Mouse (Mus musculus) gastrocnemius, adult 18-20 months (tissue): ENCODE measurements around the gene Hhip. TPM values are rescaled to one million over a fixed set of nuclear protein-coding genes. Genes with fewer than 3 reads are reported as not detected.

Experiments used
- DNase-seq: peaks from one replicate; pipeline ENCODE4 v3.0.0; 2021; ENCODE audit warnings: low spot score
- long read RNA-seq, 2 experiments: library from polyadenylated mRNA; stranded (forward); transcript quantifications; one replicate each; pipeline ENCODE4 v2.0.0; 2021
- total RNA-seq, 2 experiments: library from RNA; stranded (reverse); gene quantifications; 2 replicates each; pipeline ENCODE4 v1.2.3; 2021

The Hhip gene
- total RNA-seq: under 1 TPM; 0.30 to 0.47 TPM
- long read RNA-seq, experiment 1: 0 reads
- long read RNA-seq, experiment 2: 0 reads

DNA sequence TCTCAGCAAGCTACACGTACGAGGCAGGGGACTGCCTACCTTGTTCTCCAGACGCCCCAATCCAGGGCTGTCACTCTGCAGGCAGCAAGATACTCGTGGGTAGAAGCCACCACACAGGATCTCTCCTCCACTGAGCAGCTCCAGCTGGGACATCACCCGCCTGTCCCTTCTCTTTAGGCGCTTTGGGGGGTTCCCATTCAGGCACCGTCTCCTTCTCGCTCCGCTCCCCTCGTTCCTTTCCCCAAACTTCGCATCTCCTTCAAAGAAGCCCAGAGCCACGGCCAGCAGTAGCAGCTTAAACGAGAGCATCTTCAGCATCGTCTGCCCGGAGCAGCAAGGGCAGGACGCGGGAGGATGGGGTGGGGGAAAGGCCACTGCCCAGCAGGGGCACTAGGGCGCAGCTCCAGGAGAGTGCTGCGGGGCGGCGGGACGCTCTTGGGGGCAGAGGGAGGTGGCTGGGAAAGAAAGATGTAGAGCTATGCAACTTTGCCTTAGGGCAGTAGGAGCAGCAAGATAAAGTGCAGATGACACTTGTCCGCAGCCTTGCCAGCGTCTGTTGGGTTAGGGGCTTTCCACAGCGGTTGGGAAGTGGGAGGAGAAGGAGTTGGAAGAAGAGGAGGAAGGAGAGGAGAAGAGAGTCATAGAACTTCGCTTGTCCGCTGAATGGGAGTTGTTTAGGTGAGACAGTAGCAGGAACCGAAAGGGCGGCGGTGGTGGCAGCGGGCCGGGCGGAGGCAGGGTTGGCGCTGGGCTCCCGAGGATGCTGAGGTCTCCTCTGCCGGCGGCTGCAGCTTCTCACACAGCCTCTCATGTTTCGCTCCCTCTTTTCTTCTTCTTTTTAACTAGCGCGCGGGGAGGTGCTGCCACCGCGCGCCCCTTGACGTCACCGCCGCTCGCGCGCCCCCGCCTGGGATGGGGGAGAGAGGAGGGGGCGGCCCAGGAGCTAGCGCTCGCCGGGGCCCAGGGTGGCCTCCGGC is at the start of gene Hhip:
TSS of gene Hhip (minus strand) at position 809 of the 977 bp plus-strand sequence.
- DNase-seq: no peak

GRCm38 (mm10) chr8:80087021-80087420 is 29.2 kb upstream of the Hhip start:
- DNase-seq: no peak

- DNase-seq: no peak
These were observed 387 bp upstream of the Hhip start for GRCm38 (mm10) chr8:80058193-80058592.

- no peak for DNase-seq
These were observed 1.3 kb downstream of the Hhip start for GRCm38 (mm10) chr8:80056331-80057070.

DNA sequence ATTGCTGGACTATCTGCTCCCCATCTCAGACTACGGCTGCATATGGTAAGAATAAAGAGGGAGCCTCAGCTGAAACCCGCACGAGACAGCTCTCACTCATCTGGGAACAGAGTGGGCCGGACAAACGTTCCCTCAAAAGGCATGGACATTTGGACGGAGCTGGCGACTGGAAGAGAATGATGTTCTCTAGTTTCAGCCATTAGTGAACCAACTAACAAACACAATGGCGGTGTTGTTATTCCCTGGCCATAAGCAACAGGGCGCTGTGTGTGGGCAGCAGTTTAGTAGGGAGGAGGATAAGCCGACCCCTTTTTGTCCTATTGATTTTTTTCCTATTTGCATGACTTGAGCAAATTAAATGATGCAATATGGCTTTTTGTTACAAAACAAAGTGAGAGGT is 2.0 kb downstream of the Hhip start:
- DNase-seq: no peak

- no peak for DNase-seq
These were observed 2.7 kb downstream of the Hhip start for GRCm38 (mm10) chr8:80055094-80055493.

- DNase-seq: no peak
These were observed 3.6 kb downstream of the Hhip start for GRCm38 (mm10) chr8:80054216-80054615.

DNA sequence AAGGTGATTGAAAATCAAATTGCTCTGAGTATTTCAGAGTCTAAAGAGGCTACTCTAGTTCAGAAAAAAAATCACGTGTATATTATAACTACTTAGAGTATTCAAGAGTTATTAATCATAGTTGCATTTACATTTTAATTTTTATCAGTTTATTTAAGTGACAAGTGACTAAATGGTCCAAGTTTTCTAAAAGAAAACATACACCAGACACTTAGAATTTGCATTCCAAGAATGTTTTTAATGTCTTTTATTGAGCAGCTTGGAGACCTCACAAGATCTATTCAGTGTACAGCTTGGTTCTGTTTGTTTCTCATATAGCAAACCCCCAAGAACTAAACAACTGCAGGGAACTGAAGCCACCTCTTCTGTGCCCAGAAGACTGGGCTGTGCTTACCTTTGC is 5.0 kb downstream of the Hhip start:
- DNase-seq: no peak

DNA sequence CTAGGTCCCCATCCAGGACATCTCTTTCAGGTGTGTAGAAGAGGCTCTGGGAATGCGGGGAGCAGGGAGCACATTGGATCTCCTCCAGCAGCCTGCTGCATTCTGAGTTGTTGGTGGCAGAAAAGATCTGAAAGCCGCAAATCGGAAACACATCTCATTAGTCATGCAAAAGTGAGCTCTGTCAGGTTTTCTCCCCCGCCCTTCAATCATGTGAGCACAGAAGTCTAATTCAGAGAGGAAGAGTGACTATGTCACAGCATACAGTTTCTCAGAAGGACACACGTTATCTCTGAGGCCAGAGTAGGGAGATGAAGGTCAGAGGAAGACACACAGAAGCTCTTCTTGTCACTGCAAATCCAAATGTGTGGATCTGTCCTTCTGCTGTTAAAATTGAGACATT is 6.3 kb downstream of the Hhip start:
- DNase-seq: no peak

GRCm38 (mm10) chr8:80049256-80050005 is 8.4 kb downstream of the Hhip start:
- DNase-seq: no peak

- DNase-seq: no peak
These were observed 9.6 kb downstream of the Hhip start for GRCm38 (mm10) chr8:80048256-80048655.

- no peak for DNase-seq
These were observed 20.1 kb downstream of the Hhip start for GRCm38 (mm10) chr8:80037644-80038253.

DNA sequence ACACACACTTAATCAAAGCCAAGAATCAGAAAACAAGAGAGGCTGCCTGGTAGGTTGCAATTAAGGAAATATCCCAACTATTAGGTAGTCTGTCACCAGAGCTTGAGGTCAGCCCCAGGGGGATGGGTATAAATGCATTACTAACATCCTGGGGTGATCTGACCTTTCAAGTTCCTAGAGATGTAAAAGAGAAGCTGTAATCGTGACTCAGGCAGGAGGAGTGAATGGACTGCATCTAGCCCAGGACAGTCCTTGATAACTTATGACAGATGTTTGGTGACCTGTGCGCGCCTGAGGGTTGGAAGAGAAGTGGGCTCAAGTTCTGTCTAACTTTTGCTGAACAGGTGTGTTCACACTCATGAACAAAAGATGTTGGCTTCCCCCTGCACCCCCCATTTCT is 25.2 kb downstream of the Hhip start:
- no peak for DNase-seq

GRCm38 (mm10) chr8:80031330-80032293 is 26.2 kb downstream of the Hhip start:
- DNase-seq: no peak

GRCm38 (mm10) chr8:80029631-80030030 is 28.2 kb downstream of the Hhip start:
- no peak for DNase-seq

DNA sequence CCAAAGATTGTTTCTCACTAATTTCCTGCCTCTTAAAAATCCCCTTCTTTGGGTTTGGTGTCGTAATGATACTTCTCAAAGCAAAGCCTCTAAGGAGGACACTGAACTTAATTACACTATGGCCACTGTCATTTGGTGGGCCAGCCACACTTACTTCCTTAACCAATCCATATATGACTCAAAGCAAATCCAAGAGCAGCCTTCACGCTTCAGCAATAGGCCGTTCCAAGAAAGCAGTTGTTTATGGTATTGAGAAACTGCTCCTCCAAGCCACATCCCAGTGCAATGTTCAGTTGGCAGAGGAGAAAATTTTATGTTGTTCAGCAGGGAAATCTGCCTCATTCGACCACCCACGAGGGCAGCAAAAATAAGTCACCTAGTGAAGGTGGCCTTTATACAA is 37.3 kb downstream of the Hhip start:
- no peak for DNase-seq

GRCm38 (mm10) chr8:80015818-80016217 is 42.0 kb downstream of the Hhip start:
- no peak for DNase-seq

DNA sequence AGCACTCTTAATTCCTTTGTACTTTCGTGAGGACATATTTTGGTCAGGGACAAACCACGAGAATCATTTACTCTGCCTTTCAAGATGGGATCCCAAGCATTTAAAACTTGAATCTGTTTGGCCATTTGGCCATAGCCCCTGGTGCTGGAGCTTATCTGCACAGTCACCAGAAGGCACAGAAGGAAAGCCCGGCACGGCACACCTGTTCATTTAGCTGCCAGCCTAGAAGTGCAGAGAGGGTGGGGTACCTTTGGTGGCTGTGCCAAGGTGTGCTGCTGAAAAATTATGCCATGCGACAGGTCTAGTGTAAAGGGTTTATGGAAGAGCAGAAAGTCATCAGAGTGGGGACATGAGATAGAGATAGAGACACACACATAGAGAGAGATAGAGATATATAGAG is 53.4 kb downstream of the Hhip start:
- no peak for DNase-seq

GRCm38 (mm10) chr8:80002313-80002712 is 55.5 kb downstream of the Hhip start:
- DNase-seq: no peak

GRCm38 (mm10) chr8:79995075-79995474 is 62.7 kb downstream of the Hhip start:
- no peak for DNase-seq
